Mouse (Mus musculus): ENCODE results near the gene Tcf7l2.

GRCm38 (mm10) chr19:55893557-55893956 is 151.9 kb downstream of the Tcf7l2 start:
- TF ChIP-seq MAFK (IDR thresholded peaks at IDR 0.05; ENCODE audit: insufficient read depth, low read depth, low read length) (no peak), CHD2 (IDR thresholded peaks at IDR 0.05; ENCODE audit: low read depth, low read length) (no peak), ZNF384 (IDR thresholded peaks at IDR 0.05; ENCODE audit: low read depth, low read length) (no peak), HCFC1 (IDR thresholded peaks at IDR 0.05; ENCODE audit: borderline replicate concordance, insufficient read depth, low read length) (no peak)

Data from ES-E14 (cell line).